Mouse (Mus musculus): ENCODE results near the gene Man2a2.
"Not testable (repeated sequence)": the region's sequence is repeated elsewhere in the genome, so short reads cannot be mapped to it uniquely, and the experiment has no call there.

DNA sequence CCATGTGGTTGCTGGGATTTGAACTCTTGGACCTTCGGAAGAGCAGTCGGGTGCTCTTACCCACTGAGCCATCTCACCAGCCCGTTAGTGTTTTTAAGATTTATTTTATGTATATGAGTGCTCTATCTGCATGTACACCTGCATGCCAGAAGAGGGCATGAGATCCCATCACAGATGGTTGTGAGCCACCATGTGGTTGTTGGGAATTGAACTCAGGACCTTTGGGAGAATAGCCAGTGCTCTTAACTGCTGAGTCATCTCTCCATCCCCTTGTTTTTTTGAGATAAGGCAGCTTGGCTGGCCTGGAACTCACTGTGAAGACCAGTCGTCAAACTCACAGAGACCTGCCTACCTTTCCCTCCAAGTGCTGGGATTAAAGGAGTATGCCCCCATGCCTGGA, 25.3 kb upstream of the Man2a2 start:
- not testable (repeated sequence) for TF ChIP-seq CTCF (conservative IDR thresholded peaks at IDR 0.05; ENCODE audit: low read length); NANOG (IDR thresholded peaks at IDR 0.05; ENCODE audit: borderline replicate concordance, low read length)
